Mouse (Mus musculus) megakaryocyte, embryonic 14.5 days (primary cell): ENCODE data around the gene Gramd1b. TPM values are rescaled to one million over a fixed set of nuclear protein-coding genes. Genes with fewer than 3 reads are reported as not detected.
A peak's percentile ranks its signal among the peaks of the same experiment; 100 is the strongest.

ENCODE experiments used
- H3K27me3 ChIP-seq: replicated peaks from 2 replicates; pipeline ENCODE3; 2012; ENCODE audit warnings: inconsistent platforms
- H3K36me3 ChIP-seq: replicated peaks from 2 replicates; pipeline ENCODE3; 2012; ENCODE audit warnings: low read length, inconsistent platforms, mixed read lengths
- H3K4me1 ChIP-seq: 2 replicates; pipeline ENCODE4 v1.6.1; 2012; ENCODE audit warnings: inconsistent platforms
- H3K4me3 ChIP-seq: replicated peaks from 2 replicates; pipeline ENCODE3; 2012; ENCODE audit warnings: moderate library complexity, mild to moderate bottlenecking, inconsistent platforms
- H3K9me3 ChIP-seq: 2 replicates; pipeline ENCODE4 v1.6.1; 2012; ENCODE audit warnings: inconsistent platforms
- FLI1 ChIP-seq: IDR thresholded peaks from 2 replicates; pipeline ENCODE4 v1.6.1; 2012; ENCODE audit warnings: low read length, inconsistent platforms, mixed read lengths
- GATA1 ChIP-seq: IDR thresholded peaks from 3 replicates; pipeline ENCODE4 v1.6.1; 2012; ENCODE audit warnings: mixed read lengths, low read length, inconsistent platforms, borderline replicate concordance
- polyA plus RNA-seq: library from polyadenylated mRNA; stranded (reverse); fragments of >175 nt; gene quantifications from 2 replicates; pipeline ENCODE4 v1.2.3, GENCODE M21; 2012; ENCODE audit warnings: low replicate concordance; ENCODE audit not compliant: insufficient read depth

Gene Gramd1b
- polyA plus RNA-seq, 1 experiment: 3.1 TPM

DNA sequence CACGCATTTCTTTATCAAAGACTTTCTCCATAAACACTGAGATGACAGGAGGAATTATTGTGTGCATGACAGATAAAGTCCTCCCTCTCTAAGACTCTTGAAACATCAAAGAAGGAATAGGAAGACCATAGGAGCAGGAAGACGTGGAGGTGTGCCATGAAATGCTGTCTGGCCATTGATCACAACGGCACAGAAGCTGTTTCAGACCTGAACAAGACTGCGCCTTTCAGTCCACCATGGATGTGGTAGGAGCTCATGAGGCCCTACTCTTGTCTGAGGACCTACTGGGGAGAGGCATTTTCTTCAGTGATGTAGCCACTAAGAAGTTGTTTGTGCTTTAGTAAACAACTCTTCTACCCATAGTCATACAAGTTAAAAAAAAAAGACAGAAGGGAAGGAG, 238.7 kb downstream of the Gramd1b start:
- Histone ChIP-seq H3K4me3 (no peak overlapping the region), H3K9me3 (no peaks in the 10 kb centered on the region), H3K36me3 (peaks cover 39% of the 10 kb centered on the region), H3K4me1 (no peaks in the 10 kb centered on the region), H3K27me3 (peaks cover 2% of the 10 kb centered on the region)
- no peak for TF ChIP-seq GATA1
- TF ChIP-seq FLI1: no peak

- Histone ChIP-seq H3K4me1 (no peaks in the 10 kb centered on the region), H3K36me3 (no peaks in the 10 kb centered on the region), H3K4me3 (no peak overlapping the region), H3K27me3 (peaks cover 10% of the 10 kb centered on the region), H3K9me3 (no peaks in the 10 kb centered on the region)
- TF ChIP-seq FLI1: no peak
- no peak for TF ChIP-seq GATA1
Observed at GRCm38 (mm10) chr9:40282968-40283367, 248.2 kb downstream of the Gramd1b start.

DNA sequence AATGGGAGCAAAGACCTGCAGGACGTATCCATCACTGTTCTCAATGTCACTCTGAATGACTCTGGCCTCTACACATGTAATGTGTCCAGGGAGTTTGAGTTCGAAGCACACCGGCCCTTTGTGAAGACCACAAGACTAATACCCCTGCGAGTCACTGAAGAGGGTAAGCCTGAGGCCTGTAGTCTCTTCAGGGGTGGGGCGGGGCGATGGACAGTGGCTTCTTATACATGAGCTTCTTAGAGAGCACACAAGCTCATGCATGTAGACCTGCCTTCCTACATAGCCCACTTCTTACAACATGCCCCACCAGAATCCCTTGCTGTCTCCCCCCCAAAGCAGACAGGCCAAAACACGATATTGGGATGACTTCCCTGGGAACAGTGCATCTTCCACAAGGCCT, 251.7 kb downstream of the Gramd1b start:
- H3K27me3 ChIP-seq: peaks cover 21% of the 10 kb centered on the region
- H3K4me3 ChIP-seq: no peak overlapping the region
- H3K36me3 ChIP-seq: no peaks in the 10 kb centered on the region
- no peak for TF ChIP-seq GATA1
- H3K9me3 ChIP-seq: 0 out of 2 replicates have a peak, but pooled peaks cover 2% of the 10 kb centered on the region
- H3K4me1 ChIP-seq: no peaks in the 10 kb centered on the region

- TF ChIP-seq GATA1 (no peak), FLI1 (no peak)
- H3K36me3 ChIP-seq: no peaks in the 10 kb centered on the region
Observed at GRCm38 (mm10) chr9:40277671-40278070, 253.5 kb downstream of the Gramd1b start.

GRCm38 (mm10) chr9:40275904-40276303, 255.3 kb downstream of the Gramd1b start:
- peaks cover 32% of the 10 kb centered on the region for H3K27me3 ChIP-seq
- no peaks in the 10 kb centered on the region for H3K36me3 ChIP-seq
- no peak overlapping the region for H3K4me3 ChIP-seq
- 0 out of 2 replicates have a peak, but pooled peaks cover 2% of the 10 kb centered on the region for H3K9me3 ChIP-seq
- peaks cover 5% of the 10 kb centered on the region for H3K4me1 ChIP-seq
- TF ChIP-seq FLI1 (no peak), GATA1 (no peak)

More at GRCm38 (mm10) chr9:40277671-40278070, 253.5 kb downstream of the Gramd1b start:
- Histone ChIP-seq H3K4me1 (no peaks in the 10 kb centered on the region; the same call in 1 of the 2 replicates), H3K27me3 (peaks cover 25% of the 10 kb centered on the region), H3K4me3 (peak overlapping the region; percentile 20), H3K9me3 (0 out of 2 replicates have a peak, but pooled peaks cover 2% of the 10 kb centered on the region)

DNA sequence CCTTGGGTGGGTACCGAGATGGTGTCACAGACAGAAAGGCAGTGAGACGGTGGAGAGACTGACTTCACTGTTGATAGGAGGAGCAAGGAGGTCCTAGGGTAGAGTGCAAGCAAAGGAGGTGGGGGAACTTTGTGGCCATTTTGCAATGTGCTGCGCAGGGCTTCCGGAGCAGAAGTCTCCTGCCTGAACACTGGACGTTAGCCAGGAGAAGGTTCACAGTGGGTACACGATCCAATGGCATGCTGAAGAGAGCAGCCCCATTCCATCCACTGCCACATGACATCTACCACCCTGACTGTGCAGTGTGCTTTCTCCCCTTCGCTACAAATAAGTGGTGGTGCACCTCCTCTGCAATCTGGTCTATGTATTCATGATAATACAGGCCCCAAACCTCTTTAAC, 258.4 kb downstream of the Gramd1b start:
- peaks cover 17% of the 10 kb centered on the region for H3K4me1 ChIP-seq
- peaks cover 51% of the 10 kb centered on the region for H3K27me3 ChIP-seq
- no peaks in the 10 kb centered on the region for H3K36me3 ChIP-seq
- TF ChIP-seq GATA1 (no peak), FLI1 (no peak)
- H3K4me3 ChIP-seq: no peak overlapping the region
- 0 out of 2 replicates have a peak, but pooled peaks cover 2% of the 10 kb centered on the region for H3K9me3 ChIP-seq

- H3K4me3 ChIP-seq: no peak overlapping the region
- no peak for TF ChIP-seq FLI1
- no peak for TF ChIP-seq GATA1
- H3K27me3 ChIP-seq: peaks cover 49% of the 10 kb centered on the region
- peaks cover 17% of the 10 kb centered on the region for H3K4me1 ChIP-seq
- no peaks in the 10 kb centered on the region for H3K9me3 ChIP-seq
- no peaks in the 10 kb centered on the region for H3K36me3 ChIP-seq
Observed at GRCm38 (mm10) chr9:40271075-40271474, 260.1 kb downstream of the Gramd1b start.

DNA sequence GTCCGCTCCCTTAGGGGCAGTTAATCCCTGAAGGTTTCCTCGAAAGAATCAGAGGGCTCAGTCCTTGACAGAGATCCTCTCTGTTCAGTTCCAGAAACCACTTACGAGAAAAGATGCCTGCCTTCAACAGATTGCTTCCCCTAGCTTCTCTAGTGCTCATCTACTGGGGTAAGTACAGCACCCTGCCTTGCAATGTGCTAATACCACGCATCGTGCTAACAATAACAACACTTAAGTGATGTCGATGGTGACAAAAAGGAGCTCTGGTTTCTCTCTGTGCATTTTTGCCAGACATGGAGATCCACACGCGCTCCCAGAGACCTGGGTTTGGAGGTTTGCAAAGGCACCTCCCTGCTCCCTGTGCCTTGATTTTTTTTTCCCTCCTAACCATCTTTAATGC, 261.3 kb downstream of the Gramd1b start:
- TF ChIP-seq GATA1 (no peak), FLI1 (no peak)
- Histone ChIP-seq H3K27me3 (peaks cover 55% of the 10 kb centered on the region), H3K9me3 (no peaks in the 10 kb centered on the region), H3K4me1 (peaks cover 17% of the 10 kb centered on the region), H3K36me3 (no peaks in the 10 kb centered on the region), H3K4me3 (no peak overlapping the region)

DNA sequence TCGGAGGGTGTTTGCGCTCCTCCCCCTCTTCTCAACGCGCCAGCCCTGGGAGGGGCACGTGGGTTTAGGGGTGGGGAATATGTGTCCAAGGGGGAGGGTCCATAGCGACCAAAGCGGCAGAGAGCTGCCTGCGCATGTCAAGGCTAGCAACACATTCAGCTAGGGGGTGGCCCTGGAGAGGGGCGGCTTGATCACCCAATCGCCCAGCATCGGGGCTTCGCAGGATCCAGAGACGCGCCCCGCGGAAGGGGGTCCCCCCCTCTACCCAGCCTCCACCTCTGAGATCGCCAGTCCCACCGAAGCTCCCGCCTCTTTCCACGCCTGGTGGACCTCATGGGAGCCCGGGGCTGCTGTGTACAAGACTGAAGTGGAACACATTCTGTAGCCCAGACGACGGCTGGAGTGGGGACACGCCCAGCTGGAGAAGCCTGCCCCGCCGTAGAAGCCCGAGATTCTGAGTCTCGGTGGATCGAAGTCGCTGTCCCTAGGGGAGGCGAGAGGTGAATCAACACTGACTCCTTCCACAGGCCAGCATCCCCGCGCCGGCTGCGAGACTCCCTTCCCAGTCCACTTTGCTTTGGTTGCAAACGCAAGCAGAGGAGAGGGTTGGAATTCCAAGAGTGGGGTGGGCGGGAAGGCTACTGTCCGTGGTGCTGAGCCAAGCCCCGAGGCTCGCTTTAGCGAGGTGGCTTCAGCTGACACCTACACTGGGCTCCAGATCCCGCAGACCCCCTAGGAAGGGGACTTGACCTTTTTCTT, 261.9 kb downstream of the Gramd1b start, which contains the start of gene Scn3b:
Scn3b (plus strand) TSS at position 115 of the 759 bp plus-strand sequence.
- H3K27me3 ChIP-seq: peaks cover 57% of the 10 kb centered on the region
- H3K4me3 ChIP-seq: peak within 1 kb of the TSS; percentile 83
- peaks cover 17% of the 10 kb centered on the region for H3K4me1 ChIP-seq
- TF ChIP-seq FLI1 (no peak), GATA1 (no peak)
- H3K9me3 ChIP-seq: no peaks in the 10 kb centered on the region
- no peaks in the 10 kb centered on the region for H3K36me3 ChIP-seq

GRCm38 (mm10) chr9:40268748-40269102, 262.5 kb downstream of the Gramd1b start:
- TF ChIP-seq FLI1 (no peak), GATA1 (no peak)
- H3K4me3 ChIP-seq: peak overlapping the region; percentile 83
- peaks cover 58% of the 10 kb centered on the region for H3K27me3 ChIP-seq
- H3K4me1 ChIP-seq: peaks cover 19% of the 10 kb centered on the region
- no peaks in the 10 kb centered on the region for H3K9me3 ChIP-seq
- H3K36me3 ChIP-seq: no peaks in the 10 kb centered on the region
